Mouse (Mus musculus): Measurements from ENCODE around the gene Mia3.

GRCm38 (mm10) chr1:183315783-183316182, 53.6 kb downstream of the Mia3 start:
- TF ChIP-seq CTCF (conservative IDR thresholded peaks at IDR 0.05; ENCODE audit: insufficient read depth, insufficient read length, low read depth, low read length), result no peak
- TF ChIP-seq POLR2A (IDR thresholded peaks at IDR 0.05; ENCODE audit: low read depth, low read length), result no peak
